Mouse (Mus musculus): ENCODE measurements around the gene Rai14. TPM values are rescaled to one million over a fixed set of nuclear protein-coding genes. Genes with fewer than 3 reads are reported as not detected.

Gene Rai14
- polyA plus RNA-seq, 1 experiment from 2014 or later: 13.8 TPM

DNA sequence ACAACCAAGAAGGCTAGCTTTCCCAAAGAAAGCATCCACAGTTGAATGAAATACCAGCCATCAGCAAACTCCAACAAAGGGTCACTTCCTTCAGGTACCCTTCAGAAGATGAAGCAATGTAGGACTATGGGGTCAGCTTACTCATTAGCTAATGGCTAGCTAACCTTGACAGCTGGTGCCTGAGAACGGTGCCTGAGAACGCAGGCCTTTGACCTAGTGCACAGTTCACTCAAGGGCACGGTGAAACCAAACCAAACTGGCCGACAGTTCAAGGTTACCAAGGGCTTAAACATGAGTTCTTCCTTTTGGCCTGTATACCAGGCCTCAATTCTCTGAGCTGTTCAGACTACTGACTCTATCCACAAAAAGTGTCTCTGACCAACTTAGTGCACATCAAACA is 81.0 kb downstream of the Rai14 start:
- H3K27ac ChIP-seq: no peak overlapping the region
- H3K27me3 ChIP-seq: no peaks in the 10 kb centered on the region
- H3K9ac ChIP-seq: no peak overlapping the region
- H3K4me2 ChIP-seq: no peak overlapping the region
- no peak for ATAC-seq (replicated peaks; ENCODE audit: insufficient number of reproducible peaks, insufficient read depth, low FRiP score, low read depth)
- no peaks in the 10 kb centered on the region for H3K9me3 ChIP-seq (replicated peaks)
- H3K36me3 ChIP-seq: no peaks in the 10 kb centered on the region
- H3K4me1 ChIP-seq (replicated peaks): 0 out of 2 replicates have a peak, but pooled peaks cover 9% of the 10 kb centered on the region
- 88% methylated on average over 4 of the region's 4 CpGs for WGBS
- H3K4me3 ChIP-seq: no peak overlapping the region

DNA sequence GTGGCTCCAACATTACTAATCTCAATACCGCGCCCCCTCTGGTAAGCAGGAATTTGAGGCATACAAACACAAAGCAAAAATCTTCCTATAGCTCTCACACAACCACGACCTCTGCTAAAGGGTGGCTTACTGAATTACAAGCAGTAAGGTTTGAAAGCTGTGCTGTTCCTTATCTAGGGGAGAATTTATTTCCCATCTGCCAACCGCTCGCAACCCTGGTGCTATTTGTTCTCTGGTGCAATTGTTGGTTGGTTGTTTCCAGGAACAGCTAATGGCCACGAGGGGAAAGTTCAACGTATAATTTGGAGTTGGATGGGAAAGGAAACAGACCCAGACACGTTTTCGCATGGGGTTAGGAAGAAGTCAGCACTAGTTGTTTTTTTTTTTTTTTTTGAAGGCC is 81.8 kb downstream of the Rai14 start:
- no peaks in the 10 kb centered on the region for H3K9me3 ChIP-seq (replicated peaks)
- WGBS: 80% methylated on average over 9 of the region's 9 CpGs

DNA sequence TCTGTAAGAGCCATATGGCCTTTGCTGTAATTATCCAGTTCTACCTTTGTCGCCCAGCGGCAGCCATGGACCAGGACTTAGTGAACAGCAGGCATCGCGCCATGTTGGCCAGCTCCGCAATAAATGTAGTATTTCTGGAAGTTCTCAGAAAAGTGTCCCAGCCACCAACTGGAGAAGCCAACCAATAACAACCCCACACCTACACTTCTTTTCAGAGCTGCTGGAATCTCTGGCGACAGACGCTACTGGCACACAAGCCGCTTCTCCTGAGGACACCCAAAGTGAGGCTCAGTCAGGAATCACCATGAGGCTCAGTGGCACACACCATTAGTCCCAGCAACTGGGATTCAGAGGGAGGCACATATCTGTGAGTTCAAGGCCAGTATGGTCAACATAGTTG is 82.4 kb downstream of the Rai14 start:
- H3K9me3 ChIP-seq (replicated peaks): no peaks in the 10 kb centered on the region
- no peak overlapping the region for H3K9ac ChIP-seq
- H3K27ac ChIP-seq: no peak overlapping the region
- H3K4me1 ChIP-seq (replicated peaks): 0 out of 2 replicates have a peak, but pooled peaks cover 9% of the 10 kb centered on the region
- no peaks in the 10 kb centered on the region for H3K36me3 ChIP-seq
- H3K4me2 ChIP-seq: no peak overlapping the region
- no peaks in the 10 kb centered on the region for H3K27me3 ChIP-seq
- WGBS: 95% methylated on average over 8 of the region's 8 CpGs
- no peak overlapping the region for H3K4me3 ChIP-seq
- ATAC-seq (replicated peaks; ENCODE audit: insufficient number of reproducible peaks, insufficient read depth, low FRiP score, low read depth): no peak

More for the DNA sequence above, 81.8 kb downstream of the Rai14 start:
- no peak overlapping the region for H3K4me2 ChIP-seq
- H3K36me3 ChIP-seq: no peaks in the 10 kb centered on the region
- H3K27me3 ChIP-seq: no peaks in the 10 kb centered on the region
- ATAC-seq (replicated peaks; ENCODE audit: insufficient number of reproducible peaks, insufficient read depth, low FRiP score, low read depth): no peak
- H3K4me1 ChIP-seq (replicated peaks): 0 out of 2 replicates have a peak, but pooled peaks cover 9% of the 10 kb centered on the region
- no peak overlapping the region for H3K9ac ChIP-seq
- H3K4me3 ChIP-seq: no peak overlapping the region
- no peak overlapping the region for H3K27ac ChIP-seq

DNA sequence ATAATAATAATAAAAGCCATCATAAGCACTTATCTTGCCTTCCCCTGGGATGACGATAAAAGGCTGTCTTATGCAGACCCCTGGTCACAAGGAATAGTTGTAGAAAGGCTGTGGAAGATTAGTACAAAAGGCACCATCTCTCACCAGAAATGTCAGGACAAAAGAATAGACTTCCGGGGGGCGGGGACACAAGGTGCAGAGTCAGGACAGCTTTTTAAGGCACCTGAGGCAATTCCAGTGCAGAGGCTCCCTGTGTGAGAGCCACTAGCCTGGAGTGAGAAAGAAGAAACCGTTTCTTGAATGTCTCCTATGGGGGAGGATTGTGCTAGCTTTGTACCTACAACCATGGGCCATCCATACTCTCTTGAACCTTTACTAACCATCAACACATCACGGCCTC is 82.9 kb downstream of the Rai14 start:
- no peak overlapping the region for H3K27ac ChIP-seq
- ATAC-seq (replicated peaks; ENCODE audit: insufficient number of reproducible peaks, insufficient read depth, low FRiP score, low read depth): no peak
- H3K4me1 ChIP-seq (replicated peaks): 0 out of 2 replicates have a peak, but pooled peaks cover 9% of the 10 kb centered on the region
- H3K4me2 ChIP-seq: no peak overlapping the region
- H3K27me3 ChIP-seq: no peaks in the 10 kb centered on the region
- no peaks in the 10 kb centered on the region for H3K9me3 ChIP-seq (replicated peaks)
- no peaks in the 10 kb centered on the region for H3K36me3 ChIP-seq
- 83% methylated on average over 5 of the region's 5 CpGs for WGBS
- H3K9ac ChIP-seq: no peak overlapping the region
- H3K4me3 ChIP-seq: no peak overlapping the region

- Histone ChIP-seq H3K4me2 (no peak overlapping the region), H3K4me3 (no peak overlapping the region)
Observed at GRCm38 (mm10) chr15:10628980-10629346, 85.5 kb downstream of the Rai14 start.

DNA sequence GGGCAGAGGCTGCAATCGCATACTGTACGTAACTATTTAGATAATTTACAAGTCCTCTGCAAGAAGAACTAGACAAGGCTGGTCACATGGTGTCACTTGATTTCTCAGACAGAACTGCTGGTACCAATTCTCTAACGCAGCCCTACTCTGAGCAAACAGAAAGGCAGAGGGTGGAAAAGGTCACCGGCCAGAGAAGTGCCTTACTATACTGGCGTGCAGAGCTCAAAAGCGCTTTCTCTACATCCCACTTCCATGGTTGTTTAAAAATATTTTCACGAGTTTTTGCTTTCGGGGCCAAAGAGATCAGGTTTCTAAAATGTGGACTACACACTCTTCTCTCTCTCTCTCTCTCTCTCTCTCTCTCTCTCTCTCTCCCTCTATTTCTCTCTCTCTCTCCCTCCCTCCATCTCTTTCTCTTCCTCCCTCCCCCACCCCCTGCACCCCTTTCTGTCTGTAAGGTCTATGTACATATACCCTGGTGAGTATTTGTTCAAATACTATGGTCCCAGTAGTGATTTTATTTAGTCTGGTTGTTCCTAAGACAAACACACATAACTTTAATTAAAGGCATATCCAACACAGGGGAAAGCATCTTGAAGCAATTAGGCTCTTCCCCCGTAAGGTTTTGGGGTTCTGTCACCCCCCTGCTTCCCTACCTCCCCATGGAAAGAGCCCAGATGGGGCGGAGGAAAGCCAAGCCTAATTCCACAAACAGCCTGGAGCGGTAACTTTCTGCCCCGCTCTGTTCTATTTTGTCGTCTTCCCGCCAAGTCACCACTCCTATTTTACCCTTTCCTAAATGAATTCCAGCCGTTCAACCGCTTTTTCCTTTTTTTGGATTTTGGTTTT is 86.1 kb downstream of the Rai14 start:
- H3K4me3 ChIP-seq: no peak overlapping the region
- 68% methylated on average over 16 of the region's 16 CpGs for WGBS
- no peak for ATAC-seq (replicated peaks; ENCODE audit: insufficient number of reproducible peaks, insufficient read depth, low FRiP score, low read depth)
- no peaks in the 10 kb centered on the region for H3K9me3 ChIP-seq (replicated peaks)
- H3K27me3 ChIP-seq: no peaks in the 10 kb centered on the region
- no peaks in the 10 kb centered on the region for H3K36me3 ChIP-seq
- no peak overlapping the region for H3K27ac ChIP-seq
- no peaks in the 10 kb centered on the region for H3K4me1 ChIP-seq (replicated peaks)
- H3K9ac ChIP-seq: no peak overlapping the region
- no peak overlapping the region for H3K4me2 ChIP-seq

More at GRCm38 (mm10) chr15:10628980-10629346, 85.5 kb downstream of the Rai14 start:
- H3K27me3 ChIP-seq: no peaks in the 10 kb centered on the region
- H3K4me1 ChIP-seq (replicated peaks): no peaks in the 10 kb centered on the region
- no peaks in the 10 kb centered on the region for H3K36me3 ChIP-seq
- no peak for ATAC-seq (replicated peaks; ENCODE audit: insufficient number of reproducible peaks, insufficient read depth, low FRiP score, low read depth)
- 78% methylated on average over 6 of the region's 6 CpGs for WGBS
- H3K27ac ChIP-seq: no peak overlapping the region
- H3K9ac ChIP-seq: no peak overlapping the region
- H3K9me3 ChIP-seq (replicated peaks): no peaks in the 10 kb centered on the region

- no peak for ATAC-seq (replicated peaks; ENCODE audit: insufficient number of reproducible peaks, insufficient read depth, low FRiP score, low read depth)
- Histone ChIP-seq H3K9me3 (replicated peaks) (no peaks in the 10 kb centered on the region), H3K4me2 (no peak overlapping the region), H3K4me3 (no peak overlapping the region), H3K9ac (no peak overlapping the region), H3K27ac (no peak overlapping the region), H3K4me1 (replicated peaks) (no peaks in the 10 kb centered on the region), H3K36me3 (no peaks in the 10 kb centered on the region), H3K27me3 (no peaks in the 10 kb centered on the region)
- 45% methylated on average over 10 of the region's 10 CpGs for WGBS
Observed at GRCm38 (mm10) chr15:10623571-10624227, 90.7 kb downstream of the Rai14 start.

DNA sequence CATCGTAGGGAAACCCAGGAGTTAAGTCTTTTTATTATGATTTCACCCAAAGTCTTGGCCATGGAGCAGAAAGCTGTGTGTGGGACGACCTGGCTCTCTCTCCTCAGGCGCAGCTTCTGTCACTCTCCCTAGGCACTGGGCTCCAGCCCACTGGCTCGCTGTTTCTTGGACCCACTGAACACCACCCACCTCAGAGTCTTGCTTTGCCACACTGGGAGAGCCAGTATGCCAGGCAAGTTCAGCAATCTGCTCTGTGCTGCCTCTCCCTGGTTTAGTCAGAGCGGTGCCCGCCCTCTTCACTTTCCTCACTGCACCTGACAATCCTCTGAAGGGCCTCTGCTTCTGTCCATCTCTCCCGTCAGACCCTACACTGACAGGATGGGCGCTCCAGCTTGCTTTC is 93.2 kb downstream of the Rai14 start:
- 85% methylated on average over 8 of the region's 8 CpGs for WGBS
- Histone ChIP-seq H3K4me3 (no peak overlapping the region), H3K36me3 (no peaks in the 10 kb centered on the region), H3K9ac (no peak overlapping the region), H3K27ac (no peak overlapping the region), H3K4me1 (replicated peaks) (no peaks in the 10 kb centered on the region), H3K9me3 (replicated peaks) (no peaks in the 10 kb centered on the region), H3K27me3 (no peaks in the 10 kb centered on the region), H3K4me2 (no peak overlapping the region)
- ATAC-seq (replicated peaks; ENCODE audit: insufficient number of reproducible peaks, insufficient read depth, low FRiP score, low read depth): no peak

DNA sequence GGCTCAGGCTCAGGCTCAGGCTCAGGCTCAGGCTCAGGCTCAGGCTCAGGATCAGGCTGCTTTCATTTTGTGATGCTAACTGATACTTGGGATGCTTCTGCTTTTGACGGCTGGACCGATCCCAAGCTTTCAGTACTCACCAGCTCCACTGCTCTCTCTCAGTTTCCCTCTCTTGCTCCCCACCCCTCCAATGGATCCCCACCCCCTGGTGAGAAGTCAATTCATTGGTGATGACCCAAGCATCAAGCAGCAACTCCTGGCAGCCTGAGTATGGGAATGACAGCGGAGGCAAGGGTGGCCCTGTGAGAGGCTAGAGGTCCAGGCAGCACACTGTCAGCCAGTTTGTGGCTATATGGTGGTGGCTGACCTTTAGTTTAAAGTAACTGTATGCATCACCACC is 94.7 kb downstream of the Rai14 start:
- Histone ChIP-seq H3K4me1 (replicated peaks) (no peaks in the 10 kb centered on the region; the same call in 1 of the 2 replicates), H3K4me2 (no peak overlapping the region), H3K27ac (no peak overlapping the region), H3K4me3 (no peak overlapping the region), H3K9ac (no peak overlapping the region), H3K36me3 (no peaks in the 10 kb centered on the region), H3K27me3 (no peaks in the 10 kb centered on the region), H3K9me3 (replicated peaks) (no peaks in the 10 kb centered on the region)
- WGBS: 95% methylated on average over 3 of the region's 3 CpGs
- ATAC-seq (replicated peaks; ENCODE audit: insufficient number of reproducible peaks, insufficient read depth, low FRiP score, low read depth): no peak

GRCm38 (mm10) chr15:10618276-10618675 is 96.1 kb downstream of the Rai14 start:
- no peaks in the 10 kb centered on the region for H3K36me3 ChIP-seq
- H3K27ac ChIP-seq: no peak overlapping the region
- no peaks in the 10 kb centered on the region for H3K9me3 ChIP-seq (replicated peaks)
- 87% methylated on average over 2 of the region's 2 CpGs for WGBS
- H3K9ac ChIP-seq: no peak overlapping the region
- no peaks in the 10 kb centered on the region; the same call in 1 of the 2 replicates for H3K4me1 ChIP-seq (replicated peaks)
- no peaks in the 10 kb centered on the region for H3K27me3 ChIP-seq
- no peak overlapping the region for H3K4me3 ChIP-seq
- no peak for ATAC-seq (replicated peaks; ENCODE audit: insufficient number of reproducible peaks, insufficient read depth, low FRiP score, low read depth)
- no peak overlapping the region for H3K4me2 ChIP-seq

GRCm38 (mm10) chr15:10616001-10616400 is 98.4 kb downstream of the Rai14 start:
- Histone ChIP-seq H3K4me1 (replicated peaks) (no peaks in the 10 kb centered on the region; the same call in 1 of the 2 replicates), H3K27me3 (no peaks in the 10 kb centered on the region), H3K9me3 (replicated peaks) (no peaks in the 10 kb centered on the region), H3K4me3 (no peak overlapping the region), H3K36me3 (no peaks in the 10 kb centered on the region), H3K27ac (no peak overlapping the region), H3K9ac (no peak overlapping the region), H3K4me2 (no peak overlapping the region)
- ATAC-seq (replicated peaks; ENCODE audit: insufficient number of reproducible peaks, insufficient read depth, low FRiP score, low read depth): no peak
- 56% methylated on average over 6 of the region's 6 CpGs for WGBS

Measured in heart, embryonic 15.5 days (tissue).